Mouse (Mus musculus): ENCODE results near the gene Ceacam1. TPM values are rescaled to one million over a fixed set of nuclear protein-coding genes. Genes with fewer than 3 reads are reported as not detected.
"Not testable (repeated sequence)": the region's sequence is repeated elsewhere in the genome, so short reads cannot be mapped to it uniquely, and the experiment has no call there.

Gene Ceacam1
- polyA plus RNA-seq, 1 experiment: 1.1 TPM

- no peak for DNase-seq (ENCODE audit: low read depth)
- no peak for TF ChIP-seq POLR2A (IDR thresholded peaks at IDR 0.05; ENCODE audit: borderline replicate concordance, extremely low read depth, insufficient read depth, insufficient read length, poor library complexity, severe bottlenecking)
- TF ChIP-seq CTCF (IDR thresholded peaks at IDR 0.05; ENCODE audit: borderline replicate concordance, extremely low read depth, insufficient read depth, insufficient read length): no peak
Observed at GRCm38 (mm10) chr7:25434654-25435545, 42.5 kb downstream of the Ceacam1 start.

- no peak for DNase-seq (ENCODE audit: low read depth)
- TF ChIP-seq POLR2A (IDR thresholded peaks at IDR 0.05; ENCODE audit: borderline replicate concordance, extremely low read depth, insufficient read depth, insufficient read length, poor library complexity, severe bottlenecking) (no peak), CTCF (IDR thresholded peaks at IDR 0.05; ENCODE audit: borderline replicate concordance, extremely low read depth, insufficient read depth, insufficient read length) (no peak)
Observed at GRCm38 (mm10) chr7:25433781-25434560, 43.4 kb downstream of the Ceacam1 start.

DNA sequence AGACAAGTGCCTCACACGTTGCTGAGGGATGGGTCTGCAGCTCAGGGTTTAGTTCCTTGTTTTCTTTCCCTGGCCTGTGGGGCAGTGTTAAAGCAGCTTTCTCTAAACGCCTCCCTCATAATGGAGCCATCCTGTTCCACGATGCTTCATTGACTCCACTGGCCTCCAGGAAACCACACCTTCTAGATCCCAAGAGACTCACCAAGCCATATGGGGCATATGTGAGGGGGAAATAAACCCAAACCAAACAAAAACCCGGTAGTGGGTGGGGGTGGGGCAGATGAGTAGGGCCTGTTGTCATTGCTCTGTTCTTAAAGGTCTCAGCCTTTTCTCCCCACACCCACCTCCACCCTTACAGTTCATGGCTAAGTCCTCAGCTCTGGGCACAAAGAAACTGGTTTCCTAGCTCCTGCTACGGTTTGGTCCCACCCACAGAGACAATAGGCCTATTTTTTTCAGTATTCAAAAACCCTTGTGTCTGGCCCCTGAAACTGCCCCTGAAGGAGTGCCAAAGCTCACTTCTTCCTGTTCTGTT, 44.3 kb downstream of the Ceacam1 start:
- DNase-seq (ENCODE audit: low read depth): peak; percentile 48
- no peak for TF ChIP-seq CTCF (IDR thresholded peaks at IDR 0.05; ENCODE audit: borderline replicate concordance, extremely low read depth, insufficient read depth, insufficient read length)
- TF ChIP-seq POLR2A (IDR thresholded peaks at IDR 0.05; ENCODE audit: borderline replicate concordance, extremely low read depth, insufficient read depth, insufficient read length, poor library complexity, severe bottlenecking): no peak

DNA sequence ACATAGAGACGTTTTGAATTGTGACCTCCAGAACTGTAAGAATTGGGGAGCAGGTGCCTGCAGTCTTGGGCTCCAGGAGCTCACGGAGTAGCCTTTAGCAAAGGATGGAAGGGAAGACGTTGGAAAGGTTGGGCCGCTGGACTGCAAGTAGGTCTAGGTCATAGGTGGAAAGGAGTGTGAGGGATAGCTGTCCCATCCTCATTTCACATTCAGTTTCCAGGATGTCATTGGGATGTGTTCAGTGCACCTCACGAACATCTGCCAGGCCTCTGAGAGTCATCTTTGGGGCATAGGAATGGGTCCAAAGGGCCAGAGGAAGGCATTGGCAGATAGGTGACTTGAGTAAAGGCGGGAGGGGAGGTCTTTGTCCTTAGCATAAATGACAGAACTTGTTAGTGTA, 45.0 kb downstream of the Ceacam1 start:
- DNase-seq (ENCODE audit: low read depth): no peak
- TF ChIP-seq CTCF (IDR thresholded peaks at IDR 0.05; ENCODE audit: borderline replicate concordance, extremely low read depth, insufficient read depth, insufficient read length) (no peak), POLR2A (IDR thresholded peaks at IDR 0.05; ENCODE audit: borderline replicate concordance, extremely low read depth, insufficient read depth, insufficient read length, poor library complexity, severe bottlenecking) (no peak)

GRCm38 (mm10) chr7:25429886-25430784, 47.3 kb downstream of the Ceacam1 start:
- DNase-seq (ENCODE audit: low read depth): no peak
- TF ChIP-seq POLR2A (IDR thresholded peaks at IDR 0.05; ENCODE audit: borderline replicate concordance, extremely low read depth, insufficient read depth, insufficient read length, poor library complexity, severe bottlenecking) (no peak), CTCF (IDR thresholded peaks at IDR 0.05; ENCODE audit: borderline replicate concordance, extremely low read depth, insufficient read depth, insufficient read length) (no peak)

DNA sequence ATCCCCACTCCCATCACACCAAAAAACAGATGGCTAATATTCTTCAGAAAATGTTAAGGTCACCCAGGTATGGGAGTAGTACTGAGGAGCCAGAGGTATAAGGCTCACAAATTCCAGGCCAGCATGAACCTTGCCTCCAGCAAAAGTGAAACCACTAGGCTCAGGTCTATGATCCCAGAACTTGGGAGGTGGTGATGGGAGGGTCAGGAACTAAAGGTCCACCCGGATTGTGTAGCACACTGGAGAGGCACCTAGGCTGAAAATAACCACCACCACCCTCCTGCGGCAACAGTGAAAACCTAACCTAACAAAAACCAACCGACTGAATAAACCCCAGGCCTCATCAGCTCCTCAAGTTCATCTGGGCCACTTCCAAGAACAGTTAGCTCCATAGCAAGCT, 49.1 kb downstream of the Ceacam1 start:
- DNase-seq (ENCODE audit: low read depth): no peak
- no peak for TF ChIP-seq POLR2A (IDR thresholded peaks at IDR 0.05; ENCODE audit: borderline replicate concordance, extremely low read depth, insufficient read depth, insufficient read length, poor library complexity, severe bottlenecking)
- no peak for TF ChIP-seq CTCF (IDR thresholded peaks at IDR 0.05; ENCODE audit: borderline replicate concordance, extremely low read depth, insufficient read depth, insufficient read length)

DNA sequence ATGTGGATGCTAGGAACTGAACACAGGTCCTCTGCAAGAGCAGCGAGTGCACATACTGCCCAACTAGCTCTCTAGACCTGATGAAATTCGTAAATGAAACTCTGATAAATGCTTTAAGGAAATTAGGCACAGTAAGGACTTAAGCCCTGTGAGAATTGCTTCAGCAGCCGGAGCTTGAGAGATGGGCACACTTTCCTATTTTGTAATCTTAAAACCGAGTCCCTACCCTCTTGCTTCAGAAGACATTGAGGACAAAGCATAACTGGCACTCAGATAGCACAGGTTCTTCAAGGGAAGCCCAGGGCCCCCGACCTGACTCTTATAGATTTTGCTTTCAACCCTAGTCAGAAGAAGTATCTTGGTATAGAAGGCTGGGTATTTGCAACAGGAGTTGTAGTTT, 50.3 kb downstream of the Ceacam1 start:
- TF ChIP-seq CTCF (IDR thresholded peaks at IDR 0.05; ENCODE audit: borderline replicate concordance, extremely low read depth, insufficient read depth, insufficient read length): no peak
- TF ChIP-seq POLR2A (IDR thresholded peaks at IDR 0.05; ENCODE audit: borderline replicate concordance, extremely low read depth, insufficient read depth, insufficient read length, poor library complexity, severe bottlenecking): no peak
- no peak for DNase-seq (ENCODE audit: low read depth)

GRCm38 (mm10) chr7:25426380-25426779, 51.0 kb downstream of the Ceacam1 start:
- not testable (repeated sequence) for DNase-seq (ENCODE audit: low read depth)

DNA sequence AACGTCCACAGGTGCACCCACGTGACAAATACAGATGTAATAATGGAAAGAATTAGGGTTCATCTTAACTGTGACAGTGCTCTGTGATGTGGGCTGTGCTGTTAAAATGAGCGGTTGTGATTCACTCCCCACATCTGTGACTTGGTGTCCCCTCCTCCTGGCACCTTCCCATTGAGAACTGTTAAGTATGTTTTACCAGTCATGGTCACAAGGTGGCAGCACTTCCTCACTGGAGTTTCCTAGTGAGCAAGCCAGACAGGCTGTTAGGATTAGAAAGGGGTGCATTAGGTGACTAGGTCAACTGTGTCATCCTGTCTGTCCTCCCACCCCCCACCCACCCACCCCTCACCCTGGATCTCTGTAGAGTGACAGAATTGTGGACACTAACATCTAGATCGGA, 53.0 kb downstream of the Ceacam1 start:
- TF ChIP-seq CTCF (IDR thresholded peaks at IDR 0.05; ENCODE audit: borderline replicate concordance, extremely low read depth, insufficient read depth, insufficient read length) (peak; percentile 83; the same call in 1 of the 2 replicates), POLR2A (IDR thresholded peaks at IDR 0.05; ENCODE audit: borderline replicate concordance, extremely low read depth, insufficient read depth, insufficient read length, poor library complexity, severe bottlenecking) (no peak)
- DNase-seq (ENCODE audit: low read depth): peak; percentile 88

DNA sequence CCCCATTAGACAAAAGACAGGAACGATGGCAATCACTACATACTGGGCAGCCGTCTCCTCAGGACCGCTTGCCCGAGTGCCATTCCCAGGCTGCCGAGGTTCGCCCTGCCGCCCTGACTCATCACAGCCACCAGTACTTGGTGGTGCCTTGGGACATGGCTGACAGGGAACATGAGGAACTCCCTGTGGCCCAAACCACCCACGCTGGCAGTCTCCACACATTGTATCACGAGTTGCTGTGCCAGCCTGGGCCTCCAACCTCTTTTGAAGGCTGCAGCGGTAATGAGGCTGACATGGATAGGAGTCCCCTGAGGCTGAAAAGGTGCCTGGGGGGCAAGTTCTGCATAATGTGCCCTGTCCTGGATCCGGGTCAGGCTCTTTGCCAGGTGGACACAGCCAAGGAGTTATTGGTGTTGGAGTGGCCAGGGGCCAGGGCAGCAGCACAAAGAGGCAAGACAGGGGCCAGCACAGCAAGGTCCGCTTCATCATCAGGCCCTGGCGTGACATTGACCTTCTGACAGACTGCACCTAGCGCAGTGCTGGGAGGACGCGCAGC, 55.0 kb downstream of the Ceacam1 start:
- no peak for DNase-seq (ENCODE audit: low read depth)
- TF ChIP-seq POLR2A (IDR thresholded peaks at IDR 0.05; ENCODE audit: borderline replicate concordance, extremely low read depth, insufficient read depth, insufficient read length, poor library complexity, severe bottlenecking): no peak
- no peak for TF ChIP-seq CTCF (IDR thresholded peaks at IDR 0.05; ENCODE audit: borderline replicate concordance, extremely low read depth, insufficient read depth, insufficient read length)
